Mouse (Mus musculus) ES-CJ7 (cell line): ENCODE measurements around the gene Fam192a.
A peak's percentile ranks its signal among the peaks of the same experiment; 100 is the strongest.

Experiments
- DNase-seq: peaks from one replicate; pipeline ENCODE4 v3.0.0; 2011; ENCODE audit warnings: low read depth, low spot score

The Fam192a gene

DNA sequence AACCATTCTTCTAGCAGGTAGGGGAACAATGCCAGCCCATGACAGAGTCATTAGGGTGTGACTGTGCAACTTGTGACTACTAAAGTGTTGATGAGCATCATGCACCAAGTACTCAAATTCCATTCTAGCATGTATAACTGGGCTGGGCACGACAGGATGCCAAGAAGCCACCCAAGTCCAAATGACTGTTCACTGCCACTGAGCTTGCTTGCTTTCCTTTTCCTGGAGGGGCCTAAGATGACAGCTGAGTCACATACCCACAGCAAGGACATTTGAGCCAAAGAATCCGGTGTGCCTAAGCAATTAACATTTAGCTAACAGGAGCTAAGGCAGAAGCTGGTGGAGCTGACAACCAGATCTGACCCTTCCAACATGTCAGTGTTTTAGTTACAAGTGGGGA is 29.9 kb downstream of the Fam192a start:
- no peak for DNase-seq

DNA sequence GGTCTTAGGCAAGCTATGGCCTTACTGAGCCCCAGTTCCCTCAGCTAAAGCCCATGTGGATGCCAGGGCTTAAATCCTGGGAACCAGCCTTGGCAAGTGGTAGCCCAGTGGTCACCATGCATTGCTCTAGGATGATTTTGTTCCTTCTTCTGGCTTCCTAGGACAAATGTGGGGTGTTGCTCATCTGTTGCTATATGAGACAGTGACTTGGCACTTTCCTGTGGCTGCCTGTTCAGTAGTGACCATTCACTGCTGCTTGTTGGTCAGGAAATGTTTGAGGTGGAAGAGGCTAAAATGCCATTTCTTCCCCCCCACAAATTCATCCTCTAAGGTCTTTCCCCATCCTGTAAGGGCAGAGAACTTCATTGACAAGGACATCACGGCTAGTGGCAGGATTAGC is 32.4 kb downstream of the Fam192a start:
- no peak for DNase-seq

DNA sequence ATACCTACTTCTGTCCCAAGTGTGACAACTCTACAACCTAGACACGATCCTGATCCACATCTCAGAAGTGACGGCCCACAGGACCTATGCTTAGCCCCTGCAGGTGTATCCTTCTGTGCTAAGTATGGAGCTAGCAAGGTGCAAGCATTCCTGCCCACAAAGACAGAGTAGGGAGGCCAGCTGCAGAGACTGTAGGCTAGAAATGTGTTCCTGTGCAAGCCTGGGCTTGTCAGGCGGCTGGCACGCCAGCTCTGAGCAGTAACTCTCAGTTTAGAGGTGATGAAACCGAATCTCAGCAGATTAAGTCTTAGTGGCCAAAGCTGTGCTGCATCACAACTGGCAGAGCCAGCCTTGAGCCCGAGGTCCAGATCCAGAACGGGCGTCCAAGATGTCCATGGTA is 33.7 kb downstream of the Fam192a start:
- no peak for DNase-seq

DNA sequence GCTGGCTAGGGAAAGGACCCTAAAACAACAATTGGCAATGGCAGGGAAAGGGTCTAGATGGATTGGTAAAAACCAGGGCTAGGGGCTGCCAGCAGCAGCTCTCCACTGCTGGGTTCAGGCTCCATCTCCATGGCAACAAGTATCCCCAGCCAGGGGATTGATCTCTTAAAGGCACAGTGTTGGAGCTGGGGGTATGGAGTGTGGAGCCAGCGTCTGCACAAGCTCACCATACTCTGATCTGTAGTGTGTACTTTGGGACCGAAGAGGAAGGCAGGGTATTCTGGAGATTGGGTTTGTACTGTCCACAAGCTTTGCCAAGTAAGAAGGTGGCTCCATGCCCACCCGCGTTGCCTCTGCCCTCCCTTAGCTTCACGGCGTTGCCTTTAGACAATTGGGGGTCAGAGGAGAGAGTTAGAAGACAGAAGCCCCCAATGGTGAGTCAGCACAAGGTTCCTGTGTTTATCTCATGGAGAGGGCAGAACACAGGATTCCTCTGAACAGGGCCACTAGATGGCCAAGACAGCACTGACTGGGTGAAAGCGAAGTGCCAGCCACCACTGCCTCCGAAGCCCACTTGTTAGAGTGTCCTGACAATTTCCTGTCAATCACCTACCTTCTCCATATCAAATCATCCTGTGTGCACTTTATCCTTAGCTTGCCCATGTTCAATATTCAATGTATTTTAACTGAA is 34.5 kb downstream of the Fam192a start:
- no peak for DNase-seq

DNA sequence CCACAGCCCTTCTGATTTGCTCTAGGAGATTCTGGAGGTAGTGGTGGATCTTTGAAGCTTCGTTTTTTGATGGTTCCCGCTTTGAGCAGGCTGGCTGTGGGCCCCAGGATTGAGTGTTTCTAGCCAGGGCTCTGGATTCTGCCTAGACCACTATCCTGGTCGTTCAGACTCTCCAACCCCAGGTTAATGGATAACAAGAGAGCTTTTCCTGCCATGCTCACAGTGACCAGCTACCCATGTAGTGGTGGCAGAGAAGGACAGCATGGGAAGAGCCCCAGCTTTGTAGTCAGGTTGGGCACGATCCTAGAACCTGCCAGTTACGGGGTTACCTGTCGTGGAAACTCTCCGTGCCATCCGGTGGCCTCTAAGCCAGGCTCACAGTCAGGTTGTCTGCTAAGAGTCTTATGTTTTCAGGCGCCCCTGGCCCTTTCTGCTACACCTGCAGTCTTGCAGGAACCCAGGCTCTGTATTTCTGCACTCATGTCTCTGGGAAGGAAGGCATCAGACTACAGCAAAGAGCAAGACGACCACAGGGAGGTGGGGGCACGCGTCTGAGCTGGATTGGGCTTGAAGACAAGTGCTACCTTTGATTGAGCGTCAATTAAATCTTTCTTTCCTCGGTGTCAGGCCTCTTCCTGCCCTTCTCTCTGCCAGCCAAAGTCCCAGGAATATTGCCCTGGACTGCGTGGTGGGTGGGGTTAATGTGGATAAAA is 35.2 kb downstream of the Fam192a start:
- DNase-seq: no peak

DNA sequence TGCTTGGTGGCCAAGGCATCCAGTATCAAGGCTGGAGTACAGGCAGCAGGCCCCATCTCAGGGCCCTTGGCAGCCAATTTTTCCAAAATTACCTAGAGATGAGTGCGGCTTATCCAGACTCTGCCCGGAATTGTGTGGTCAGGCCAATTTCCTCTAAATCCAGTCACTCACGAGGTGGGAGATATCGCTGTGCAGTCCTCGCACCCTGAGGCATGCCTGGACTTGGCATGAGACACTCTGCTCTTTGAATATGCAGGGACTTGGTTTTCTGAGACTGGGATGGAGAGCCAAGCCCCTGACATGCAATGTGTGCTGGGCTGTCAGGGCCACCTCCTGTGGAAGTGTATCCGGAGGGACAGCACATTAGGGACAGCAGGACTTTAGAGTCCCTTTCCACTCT is 35.8 kb downstream of the Fam192a start:
- no peak for DNase-seq

DNA sequence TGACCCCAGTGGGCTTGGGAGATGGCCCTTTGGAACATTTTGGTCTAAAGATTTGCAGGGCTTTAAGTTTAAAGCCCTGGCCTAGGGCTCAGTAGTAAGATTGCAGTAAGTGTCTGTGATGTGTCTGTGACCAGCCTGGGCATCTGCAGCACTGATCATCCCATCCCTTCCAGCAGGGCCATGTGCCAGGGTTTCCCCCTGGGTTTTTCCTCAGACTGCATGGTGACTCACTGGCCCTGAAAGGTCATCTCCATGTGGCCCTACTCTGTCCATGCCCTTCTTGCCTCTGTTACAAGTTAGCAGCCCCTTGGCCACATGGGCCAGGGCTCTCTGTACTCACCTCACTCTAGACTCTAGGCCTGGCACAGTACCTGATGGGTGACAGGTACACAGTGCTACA is 37.4 kb downstream of the Fam192a start:
- no peak for DNase-seq

DNA sequence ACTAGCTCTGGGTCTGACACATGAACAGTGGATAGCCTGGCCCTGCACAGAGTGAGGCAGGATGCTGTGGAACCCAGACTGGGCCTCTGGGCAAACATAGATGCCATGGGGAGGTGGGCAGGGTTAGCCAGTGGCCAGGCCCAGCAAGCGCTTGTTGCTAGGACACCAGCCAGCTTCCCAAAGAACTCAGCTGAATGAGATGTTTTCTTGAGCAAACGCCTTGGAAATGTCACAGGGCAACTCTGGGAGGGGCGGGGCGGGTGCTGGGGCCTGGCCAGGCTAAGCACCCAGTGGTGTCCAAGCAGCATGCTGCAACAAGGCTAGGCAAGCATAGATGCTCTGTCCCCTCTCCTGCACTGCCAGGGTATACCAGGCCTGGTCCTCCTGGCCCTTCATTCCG is 40.5 kb downstream of the Fam192a start:
- no peak for DNase-seq

DNA sequence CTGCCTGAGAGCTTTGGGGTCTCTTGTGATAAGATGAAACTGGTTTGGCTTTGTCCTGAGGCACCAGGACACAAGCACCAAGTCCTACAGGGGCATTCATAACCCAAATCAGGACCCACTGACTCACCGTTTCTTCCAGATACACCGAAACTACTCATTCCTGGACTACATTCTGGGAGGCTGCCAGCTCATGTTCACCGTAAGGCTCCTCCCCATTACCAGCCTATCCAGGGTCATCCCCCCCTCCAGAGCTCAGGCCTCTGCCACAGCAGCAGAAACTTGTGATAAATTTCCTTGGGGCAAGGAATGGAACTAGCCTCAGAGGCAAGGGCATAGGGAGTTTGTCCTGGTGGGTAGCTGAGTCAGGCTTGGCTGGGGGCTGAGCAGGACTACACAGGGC is 44.5 kb downstream of the Fam192a start:
- DNase-seq: no peak

DNA sequence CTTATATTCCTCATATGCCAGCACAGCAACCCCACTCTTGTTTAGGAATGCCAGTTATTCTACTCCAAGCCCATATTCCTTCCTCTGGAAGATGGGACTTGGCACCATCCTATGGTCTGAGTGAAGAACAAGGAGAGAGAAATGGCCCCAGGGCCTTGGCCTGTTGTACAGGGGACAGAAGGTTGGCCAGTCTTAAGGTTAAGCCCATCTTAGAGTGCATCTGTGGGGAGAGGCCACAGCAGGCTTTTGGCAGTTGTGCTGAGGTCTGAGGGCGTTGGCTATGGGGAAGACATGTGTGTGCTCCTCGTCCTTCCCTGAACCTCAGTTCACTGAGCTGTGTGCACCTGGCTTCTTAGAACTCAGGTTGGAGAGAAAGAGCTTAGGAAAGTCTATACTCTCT is 49.1 kb downstream of the Fam192a start:
- DNase-seq: no peak

DNA sequence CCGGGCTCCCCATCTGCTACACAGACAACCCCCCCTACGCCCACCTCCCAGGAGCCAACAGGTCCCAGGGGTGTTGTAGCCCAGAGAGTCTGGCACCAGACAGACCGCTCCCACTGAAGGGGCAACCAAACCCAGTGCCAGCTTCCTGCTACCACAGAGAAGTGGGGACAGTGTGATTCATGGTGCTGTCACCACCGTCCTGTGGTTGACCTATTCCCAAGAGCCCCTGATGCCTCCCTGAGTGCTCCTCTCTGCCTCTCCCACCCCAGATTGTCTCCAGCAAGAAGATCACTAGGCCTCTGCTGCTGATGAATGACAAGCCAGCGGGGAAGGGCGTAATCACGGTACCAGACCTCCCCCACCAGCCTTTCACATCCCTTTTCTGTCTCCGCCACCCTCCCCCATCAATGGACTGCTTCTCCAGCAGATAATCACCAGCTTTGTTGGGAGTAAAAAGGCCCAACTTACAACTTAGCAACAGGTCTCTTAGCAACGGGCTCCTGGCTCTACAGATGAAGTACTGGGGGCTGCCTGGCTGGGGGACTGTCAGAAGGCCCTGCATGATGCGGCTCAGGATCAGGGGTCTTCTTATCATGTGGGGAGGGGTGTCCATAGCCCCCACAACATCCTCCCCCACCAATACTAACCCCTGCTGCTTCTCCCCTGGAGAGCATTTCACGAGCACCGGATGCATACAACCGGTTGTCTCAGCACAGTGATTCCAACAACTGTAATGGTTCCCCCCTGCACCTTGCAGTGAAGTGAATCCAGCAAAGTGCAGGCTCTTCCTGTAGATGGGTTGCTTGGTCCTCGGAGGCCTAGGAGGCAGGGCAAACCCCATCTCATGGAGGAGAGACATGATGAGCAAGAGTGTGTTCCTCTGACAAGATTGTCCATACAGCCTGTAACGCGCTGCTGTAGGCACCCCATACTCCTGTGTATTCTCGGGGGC is 50.0 kb downstream of the Fam192a start:
- peak; percentile 38 for DNase-seq

DNA sequence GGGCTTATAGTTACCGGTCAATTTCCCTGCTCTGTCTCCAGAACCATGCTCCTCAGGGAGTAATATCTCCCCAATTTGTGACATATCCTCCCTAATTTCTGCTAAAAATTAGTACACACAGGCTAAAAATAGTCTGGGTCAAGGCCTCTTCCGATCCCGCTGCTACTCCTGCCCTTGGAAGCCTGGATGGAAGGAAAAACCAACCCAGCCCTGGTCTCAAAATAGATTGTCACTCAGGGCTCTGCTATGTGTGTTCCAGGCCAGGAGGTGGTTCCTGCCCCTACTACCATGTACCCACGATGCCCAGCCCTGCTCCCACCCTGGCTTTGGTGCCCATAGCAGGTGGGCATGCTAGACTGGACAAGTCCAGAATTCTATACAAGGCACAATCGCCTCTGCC is 51.8 kb downstream of the Fam192a start:
- no peak for DNase-seq

DNA sequence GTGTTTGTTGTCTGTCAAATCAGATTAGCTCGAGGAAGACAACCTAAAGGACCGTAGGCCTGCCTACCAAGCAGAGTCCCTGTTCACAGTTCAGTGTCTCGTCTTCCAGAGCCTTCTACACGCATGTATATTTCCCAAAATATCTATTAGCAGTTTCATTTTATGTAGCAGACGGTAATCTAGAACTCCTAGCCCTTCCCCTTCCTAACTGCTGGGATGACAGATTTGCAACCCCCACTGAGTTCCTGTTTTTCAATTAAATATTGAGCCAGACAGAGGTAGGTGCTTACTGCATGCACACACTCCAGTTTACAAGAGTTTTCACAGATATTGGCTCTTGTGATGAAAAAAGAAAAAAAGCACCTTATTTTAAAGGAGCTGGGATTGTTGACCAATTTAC is 52.3 kb downstream of the Fam192a start:
- no peak for DNase-seq

DNA sequence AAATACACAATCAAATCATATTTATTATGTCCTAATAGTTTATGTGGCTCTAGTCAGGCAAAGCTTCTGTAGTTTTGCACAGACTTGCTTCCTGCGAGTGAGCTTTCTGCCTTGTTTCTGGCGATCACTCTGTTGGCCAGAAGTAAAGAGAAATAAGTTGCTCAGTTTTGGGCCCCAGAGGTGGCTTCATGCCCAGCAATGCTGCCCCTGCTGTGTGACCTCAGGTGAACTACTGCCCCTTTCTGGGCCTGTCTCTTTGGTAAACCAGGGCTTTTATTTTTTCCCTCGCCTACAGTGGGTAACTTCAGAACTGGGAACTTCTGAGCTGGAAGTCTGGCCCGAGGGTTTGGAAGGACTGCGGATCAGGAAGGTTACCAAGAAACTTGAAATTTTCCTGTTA is 52.8 kb downstream of the Fam192a start:
- DNase-seq: no peak

DNA sequence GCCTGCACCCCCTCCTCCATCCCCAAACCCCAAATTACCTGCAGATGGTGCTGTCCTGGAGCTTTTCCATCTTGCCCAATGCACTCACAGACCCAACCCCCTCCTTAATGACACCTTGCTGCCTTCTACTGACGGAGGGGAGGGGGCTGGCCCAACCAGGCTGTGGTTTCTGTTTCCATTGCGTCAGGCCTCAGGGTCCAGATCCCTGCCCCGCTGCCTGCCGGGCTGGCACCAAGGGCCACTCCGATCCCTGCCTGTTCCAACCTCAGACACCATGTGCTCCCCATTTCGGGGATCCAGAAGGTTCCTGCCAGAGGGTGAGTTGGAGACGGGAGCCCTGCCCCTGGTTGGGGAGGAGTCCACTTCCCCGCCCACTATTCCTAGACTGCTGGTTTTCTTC is 57.8 kb downstream of the Fam192a start:
- no peak for DNase-seq

DNA sequence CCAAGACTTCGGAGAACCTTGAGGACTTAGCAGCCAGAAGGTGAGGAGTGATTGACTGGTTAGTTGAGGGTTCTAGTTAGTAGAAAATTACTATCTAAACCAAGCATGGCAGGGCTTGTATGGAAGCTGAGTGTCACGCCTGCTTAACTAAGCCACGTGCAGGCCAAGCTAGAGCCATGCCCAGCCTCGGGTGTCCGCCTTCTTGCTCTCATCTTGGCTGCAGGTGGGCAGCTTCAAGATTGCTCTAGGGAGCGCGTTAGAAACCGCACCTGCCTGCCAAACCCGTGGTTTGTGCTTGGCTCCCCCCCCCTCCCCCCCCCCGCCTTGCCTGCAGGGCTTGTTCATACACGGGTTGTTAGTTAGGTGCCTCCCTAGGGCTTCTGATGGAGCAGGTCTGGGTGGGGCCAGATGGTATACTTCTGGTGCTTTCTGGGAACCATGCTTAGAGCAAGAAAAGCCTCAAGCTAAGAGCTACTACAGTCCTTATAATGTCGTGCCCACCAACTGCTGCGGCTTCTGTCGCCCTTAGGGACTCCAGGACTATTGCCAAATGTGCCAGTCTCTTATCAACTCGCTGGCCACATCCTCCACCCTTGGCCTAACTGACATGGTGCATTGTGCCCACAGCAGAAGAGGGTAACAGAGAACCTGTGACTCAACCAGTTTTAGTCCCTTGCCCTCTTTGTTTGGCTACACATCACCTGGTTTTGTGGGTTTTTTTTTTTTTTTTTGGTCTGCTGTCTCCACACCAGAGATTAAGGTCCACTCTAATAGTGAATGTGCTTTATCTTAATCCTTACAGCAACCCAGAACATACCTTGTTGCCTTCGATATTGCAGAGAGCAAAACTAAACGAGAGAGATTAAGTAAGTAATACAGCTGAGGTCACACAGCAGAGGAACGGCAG is 60.7 kb downstream of the Fam192a start:
- DNase-seq: no peak

DNA sequence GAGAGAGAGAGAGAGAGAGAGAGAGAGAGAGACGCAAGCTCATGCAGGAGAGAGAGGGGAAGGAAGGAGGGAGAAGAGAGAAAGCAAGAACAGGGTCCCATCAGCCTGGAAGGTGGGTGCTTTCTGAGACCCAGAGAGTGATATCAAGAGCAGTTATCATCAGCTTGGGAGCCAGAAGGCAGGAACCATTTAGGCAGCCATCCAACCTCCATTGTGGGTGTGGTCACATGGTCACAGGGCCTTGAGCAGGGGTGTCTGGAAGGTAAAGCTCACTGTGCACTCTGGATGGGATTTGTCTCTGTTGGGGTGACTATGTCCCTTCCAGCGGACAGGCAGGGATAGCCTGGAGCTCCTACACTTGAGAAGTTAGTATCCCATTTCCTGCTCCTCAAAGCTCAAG is 61.8 kb downstream of the Fam192a start:
- DNase-seq: no peak

DNA sequence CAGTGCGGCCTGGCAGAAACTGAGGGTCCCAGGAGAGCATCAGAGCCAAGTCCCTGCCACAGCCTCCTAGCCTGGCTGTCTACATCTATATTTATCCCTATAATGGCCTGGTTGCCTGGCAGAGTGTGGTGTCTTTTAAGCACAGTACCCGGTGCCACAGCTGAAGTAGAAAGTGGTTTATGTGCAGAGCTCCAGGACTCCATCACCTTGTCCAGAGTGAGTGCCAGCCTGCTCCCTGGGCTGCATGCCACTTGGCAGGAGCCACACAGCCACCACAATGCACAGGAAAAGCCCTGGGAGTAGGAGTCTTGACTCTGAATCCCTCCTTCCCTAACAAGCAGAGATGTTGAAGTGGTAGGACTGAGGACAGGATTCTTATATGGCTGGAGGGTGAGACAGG is 64.3 kb downstream of the Fam192a start:
- no peak for DNase-seq

DNA sequence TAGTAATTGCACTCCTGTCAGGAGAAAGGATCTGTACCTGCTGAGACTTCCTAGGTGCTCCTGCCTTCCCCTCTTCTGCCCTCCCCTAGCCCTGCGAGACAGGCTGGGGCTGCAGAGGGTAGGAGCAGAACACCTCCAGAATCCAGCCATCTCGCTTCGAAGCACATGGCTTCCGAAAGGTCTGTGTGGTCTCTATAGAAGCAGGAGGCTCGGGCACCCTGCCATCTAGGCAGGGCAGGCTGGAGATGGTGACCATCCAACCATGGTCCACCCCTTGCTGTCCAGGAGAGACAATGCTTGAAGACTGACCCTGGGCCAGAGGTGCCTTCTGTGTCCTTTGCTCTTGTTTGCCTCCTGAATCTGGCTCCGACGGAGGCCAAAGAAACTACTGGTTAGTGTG is 66.2 kb downstream of the Fam192a start:
- no peak for DNase-seq

DNA sequence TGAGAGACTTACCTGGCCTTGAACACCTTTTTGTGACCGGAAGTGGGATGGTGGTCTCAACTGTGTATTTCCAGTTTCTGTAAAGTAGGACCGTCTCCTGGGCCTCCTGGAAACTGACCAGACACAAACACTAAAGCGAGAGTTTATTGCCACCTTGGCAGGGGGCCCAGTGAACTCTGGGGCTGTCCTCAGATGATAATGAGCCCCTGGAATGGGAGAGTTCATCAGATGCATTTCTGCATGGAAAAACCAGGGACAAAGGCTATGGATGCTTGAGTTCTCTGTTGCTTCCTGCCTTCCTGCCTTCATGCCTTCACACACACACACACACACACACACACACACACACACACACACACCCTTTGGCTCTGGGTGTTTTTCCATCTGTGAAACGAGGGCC is 67.2 kb downstream of the Fam192a start:
- no peak for DNase-seq

DNA sequence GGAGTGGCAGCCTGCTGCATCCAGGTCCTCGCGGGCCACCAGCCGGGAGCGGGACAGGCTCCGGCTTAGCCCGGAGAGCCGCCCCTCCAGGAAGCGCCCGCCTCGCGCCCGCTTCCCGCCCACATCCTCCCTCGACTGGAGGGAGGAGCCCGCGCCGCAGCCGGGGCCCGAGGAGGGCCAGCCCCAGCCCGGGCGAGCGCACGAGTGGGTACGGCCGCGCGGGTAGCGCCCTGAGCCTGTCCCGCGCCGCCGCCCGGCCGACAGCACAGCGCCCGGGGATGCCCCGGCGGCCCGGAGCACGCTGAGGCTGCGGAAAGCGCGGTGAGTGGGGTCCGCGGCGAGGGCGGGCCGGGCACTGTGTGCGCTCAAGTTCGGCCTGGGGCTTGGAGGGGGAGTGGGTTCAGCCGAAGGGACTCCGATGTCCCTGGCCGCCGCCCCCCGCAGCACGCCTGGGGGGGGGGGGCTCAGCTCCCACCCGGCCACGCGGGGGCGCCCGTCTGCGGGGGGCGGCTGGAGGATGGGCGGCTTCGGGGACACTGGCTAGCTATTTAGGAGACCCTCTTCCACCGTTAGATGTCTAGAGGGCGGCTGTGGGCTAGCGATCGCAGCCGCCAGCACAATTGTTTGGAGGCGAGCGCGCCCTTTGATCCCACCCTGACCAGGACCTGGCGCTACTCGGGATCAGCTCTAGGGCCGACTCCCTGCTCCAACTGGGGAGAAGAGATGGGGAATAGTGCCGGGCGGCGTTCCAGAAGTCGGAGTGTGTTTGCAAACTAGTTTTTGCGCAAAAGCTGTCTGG is 68.7 kb downstream of the Fam192a start, which contains the start of gene Cpne2:
Cpne2 (plus strand) TSS at position 118 of the 799 bp plus-strand sequence.
- peak; percentile 26 for DNase-seq
